Mouse (Mus musculus): ENCODE measurements around the gene Gkn1. TPM values are rescaled to one million over a fixed set of nuclear protein-coding genes. Genes with fewer than 3 reads are reported as not detected.

Gene Gkn1
- polyA plus RNA-seq (2016; fragmentation: Nextera tagmentation; extraction: Ambion mirVana) = not detected in 2 replicates

GRCm38 (mm10) chr6:87350829-87351228 is at the start of gene Gkn1:
Gkn1 (minus strand) TSS chr6:87350942.
- Histone ChIP-seq H3K36me3 (no peaks in the 10 kb centered on the region), H3K4me3 (no peak within 1 kb of the TSS), H3K9me3 (no peaks in the 10 kb centered on the region), H3K4me1 (no peaks in the 10 kb centered on the region), H3K27ac (no peak within 1 kb of the TSS), H3K9ac (no peak within 1 kb of the TSS), H3K27me3 (no peaks in the 10 kb centered on the region), H3K4me2 (replicated peaks) (no peak within 1 kb of the TSS)
- ATAC-seq (ENCODE audit: insufficient number of reproducible peaks, insufficient read depth, low FRiP score, low TSS enrichment) = no peak
- WGBS = 92% methylated on average over 8 of the region's 8 CpGs

GRCm38 (mm10) chr6:87399886-87400566 is 49.3 kb upstream of the Gkn1 start:
- Histone ChIP-seq H3K4me3 (no peak overlapping the region), H3K9ac (no peak overlapping the region), H3K4me2 (replicated peaks) (no peak overlapping the region), H3K27ac (no peak overlapping the region), H3K4me1 (0 out of 2 replicates have a peak, but pooled peaks cover 3% of the 10 kb centered on the region), H3K9me3 (no peaks in the 10 kb centered on the region), H3K27me3 (no peaks in the 10 kb centered on the region), H3K36me3 (no peaks in the 10 kb centered on the region)
- 57% methylated on average over 4 of the region's 4 CpGs for WGBS
- no peak for ATAC-seq (ENCODE audit: insufficient number of reproducible peaks, insufficient read depth, low FRiP score, low TSS enrichment)

- Histone ChIP-seq H3K4me2 (replicated peaks) (no peak overlapping the region), H3K4me1 (0 out of 2 replicates have a peak, but pooled peaks cover 3% of the 10 kb centered on the region), H3K9me3 (no peaks in the 10 kb centered on the region), H3K4me3 (no peak overlapping the region), H3K27me3 (no peaks in the 10 kb centered on the region), H3K27ac (no peak overlapping the region), H3K9ac (no peak overlapping the region), H3K36me3 (no peaks in the 10 kb centered on the region)
- WGBS = under 1% methylated on average over 5 of the region's 5 CpGs
- ATAC-seq (ENCODE audit: insufficient number of reproducible peaks, insufficient read depth, low FRiP score, low TSS enrichment) = no peak
Measured at GRCm38 (mm10) chr6:87399137-87399536, 48.4 kb upstream of the Gkn1 start.

- Histone ChIP-seq H3K27me3 (no peaks in the 10 kb centered on the region), H3K9me3 (no peaks in the 10 kb centered on the region), H3K36me3 (no peaks in the 10 kb centered on the region), H3K9ac (no peak overlapping the region), H3K27ac (no peak overlapping the region), H3K4me1 (no peaks in the 10 kb centered on the region), H3K4me3 (no peak overlapping the region), H3K4me2 (replicated peaks) (no peak overlapping the region)
- no peak for ATAC-seq (ENCODE audit: insufficient number of reproducible peaks, insufficient read depth, low FRiP score, low TSS enrichment)
- WGBS = 86% methylated on average over 9 of the region's 9 CpGs
Measured at GRCm38 (mm10) chr6:87394783-87395182, 44.0 kb upstream of the Gkn1 start.

- no peak overlapping the region for H3K4me3 ChIP-seq
- no peak for ATAC-seq (ENCODE audit: insufficient number of reproducible peaks, insufficient read depth, low FRiP score, low TSS enrichment)
- no peaks in the 10 kb centered on the region for H3K27me3 ChIP-seq
- H3K36me3 ChIP-seq = no peaks in the 10 kb centered on the region
- no peak overlapping the region for H3K27ac ChIP-seq
- no peaks in the 10 kb centered on the region for H3K9me3 ChIP-seq
- no peak overlapping the region for H3K9ac ChIP-seq
- WGBS = 60% methylated on average over 8 of the region's 8 CpGs
- no peak overlapping the region for H3K4me2 ChIP-seq (replicated peaks)
- peaks cover 7% of the 10 kb centered on the region; the same call in 1 of the 2 replicates for H3K4me1 ChIP-seq
Measured at GRCm38 (mm10) chr6:87393466-87394205, 42.9 kb upstream of the Gkn1 start.

GRCm38 (mm10) chr6:87389455-87389989 is 38.8 kb upstream of the Gkn1 start:
- Histone ChIP-seq H3K4me2 (replicated peaks) (no peak overlapping the region), H3K27me3 (no peaks in the 10 kb centered on the region), H3K4me1 (peaks cover 12% of the 10 kb centered on the region; the same call in 1 of the 2 replicates), H3K27ac (no peak overlapping the region), H3K36me3 (no peaks in the 10 kb centered on the region), H3K9me3 (no peaks in the 10 kb centered on the region), H3K4me3 (no peak overlapping the region), H3K9ac (no peak overlapping the region)
- 15% methylated on average over 5 of the region's 5 CpGs for WGBS
- no peak for ATAC-seq (ENCODE audit: insufficient number of reproducible peaks, insufficient read depth, low FRiP score, low TSS enrichment)

- Histone ChIP-seq H3K9me3 (no peaks in the 10 kb centered on the region), H3K4me2 (replicated peaks) (no peak within 1 kb of the TSS), H3K4me3 (no peak within 1 kb of the TSS), H3K9ac (no peak within 1 kb of the TSS), H3K36me3 (no peaks in the 10 kb centered on the region), H3K27me3 (no peaks in the 10 kb centered on the region), H3K4me1 (peaks cover 12% of the 10 kb centered on the region; the same call in 1 of the 2 replicates), H3K27ac (no peak within 1 kb of the TSS)
- no peak for ATAC-seq (ENCODE audit: insufficient number of reproducible peaks, insufficient read depth, low FRiP score, low TSS enrichment)
- WGBS = 36% methylated on average over 7 of the region's 7 CpGs
Measured at GRCm38 (mm10) chr6:87388877-87389276, 38.1 kb upstream of the Gkn1 start, which contains the start of gene Gkn3. Gkn3 (minus strand) TSS chr6:87388935.

- Histone ChIP-seq H3K4me2 (replicated peaks) (no peak overlapping the region), H3K27me3 (peaks cover 10% of the 10 kb centered on the region; the same call in 1 of the 2 replicates), H3K4me1 (peaks cover 12% of the 10 kb centered on the region; the same call in 1 of the 2 replicates), H3K4me3 (no peak overlapping the region), H3K36me3 (no peaks in the 10 kb centered on the region), H3K9me3 (no peaks in the 10 kb centered on the region), H3K27ac (no peak overlapping the region), H3K9ac (no peak overlapping the region)
- WGBS = 80% methylated on average over 10 of the region's 10 CpGs
- no peak for ATAC-seq (ENCODE audit: insufficient number of reproducible peaks, insufficient read depth, low FRiP score, low TSS enrichment)
Measured at GRCm38 (mm10) chr6:87386681-87387080, 35.9 kb upstream of the Gkn1 start.

- no peaks in the 10 kb centered on the region for H3K9me3 ChIP-seq
- no peaks in the 10 kb centered on the region for H3K36me3 ChIP-seq
- H3K4me3 ChIP-seq = no peak overlapping the region
- H3K9ac ChIP-seq = no peak overlapping the region
- H3K27ac ChIP-seq = no peak overlapping the region
- no peak overlapping the region for H3K4me2 ChIP-seq (replicated peaks)
- WGBS = 16% methylated on average over 7 of the region's 7 CpGs
- no peak for ATAC-seq (ENCODE audit: insufficient number of reproducible peaks, insufficient read depth, low FRiP score, low TSS enrichment)
- peaks cover 10% of the 10 kb centered on the region; the same call in 1 of the 2 replicates for H3K27me3 ChIP-seq
- peaks cover 12% of the 10 kb centered on the region; the same call in 1 of the 2 replicates for H3K4me1 ChIP-seq
Measured at GRCm38 (mm10) chr6:87386203-87386602, 35.5 kb upstream of the Gkn1 start.

- Histone ChIP-seq H3K9ac (no peak overlapping the region), H3K27me3 (peaks cover 10% of the 10 kb centered on the region; the same call in 1 of the 2 replicates), H3K27ac (no peak overlapping the region), H3K36me3 (no peaks in the 10 kb centered on the region), H3K4me2 (replicated peaks) (no peak overlapping the region), H3K9me3 (no peaks in the 10 kb centered on the region), H3K4me1 (peaks cover 12% of the 10 kb centered on the region; the same call in 1 of the 2 replicates), H3K4me3 (no peak overlapping the region)
- no peak for ATAC-seq (ENCODE audit: insufficient number of reproducible peaks, insufficient read depth, low FRiP score, low TSS enrichment)
- WGBS = 63% methylated on average over 5 of the region's 6 CpGs
Measured at GRCm38 (mm10) chr6:87384761-87385160, 34.0 kb upstream of the Gkn1 start.

GRCm38 (mm10) chr6:87383926-87384691 is 33.4 kb upstream of the Gkn1 start:
- no peak for ATAC-seq (ENCODE audit: insufficient number of reproducible peaks, insufficient read depth, low FRiP score, low TSS enrichment)
- H3K27ac ChIP-seq = no peak overlapping the region
- peaks cover 10% of the 10 kb centered on the region; the same call in 1 of the 2 replicates for H3K27me3 ChIP-seq

More at GRCm38 (mm10) chr6:87383926-87384691, 33.4 kb upstream of the Gkn1 start:
- peaks cover 6% of the 10 kb centered on the region; the same call in 1 of the 2 replicates for H3K4me1 ChIP-seq
- peak overlapping the region; percentile 28 for H3K4me3 ChIP-seq
- peak overlapping the region; percentile 58 for H3K4me2 ChIP-seq (replicated peaks)
- no peaks in the 10 kb centered on the region for H3K9me3 ChIP-seq
- no peaks in the 10 kb centered on the region for H3K36me3 ChIP-seq
- 9% methylated on average over 24 of the region's 24 CpGs for WGBS
- H3K9ac ChIP-seq = peak overlapping the region; percentile 21; the same call in 1 of the 2 replicates
